Mouse (Mus musculus) cortical plate, adult 2 months (tissue): Measurements from ENCODE around the gene Ube2dnl1.

Experiments used
- CTCF ChIP-seq: fragments of 200-500 bp; IDR thresholded peaks from 2 replicates; pipeline ENCODE4 v1.5.1; 2011; ENCODE audit warnings: mild to moderate bottlenecking, control low read depth, low read length; ENCODE audit not compliant: insufficient read depth; ENCODE audit errors: extremely low read depth
- POLR2A ChIP-seq: fragments of 200-500 bp; IDR thresholded peaks from 2 replicates; pipeline ENCODE4 v1.6.1; 2011; ENCODE audit warnings: mild to moderate bottlenecking, low read length, control low read depth; ENCODE audit not compliant: insufficient read depth; ENCODE audit errors: extremely low read depth

GRCm38 (mm10) chrX:114895489-114895888, 9.3 kb upstream of the Ube2dnl1 start:
- TF ChIP-seq CTCF, result no peak
- TF ChIP-seq POLR2A, result no peak
